Mouse (Mus musculus) layer of hippocampus, postnatal 14 days (tissue): ENCODE data around the gene Tnrc18. TPM values are rescaled to one million over a fixed set of nuclear protein-coding genes. Genes with fewer than 3 reads are reported as not detected.
A peak's percentile ranks its signal among the peaks of the same experiment; 100 is the strongest.

Source experiments
- DNase-seq, 2 experiments: peaks; one replicate each; pipeline ENCODE4 v3.0.0; 2021 to 2022; ENCODE audit warnings: low spot score in 2 of 2, mixed read lengths in 1 of 2
- total RNA-seq, 2 experiments: library from RNA; stranded (reverse); gene quantifications; 2 replicates each; pipeline ENCODE4 v1.2.3; 2021

The Tnrc18 gene
- total RNA-seq, 2 experiments from 2014 or later: 172 to 184 TPM

DNA sequence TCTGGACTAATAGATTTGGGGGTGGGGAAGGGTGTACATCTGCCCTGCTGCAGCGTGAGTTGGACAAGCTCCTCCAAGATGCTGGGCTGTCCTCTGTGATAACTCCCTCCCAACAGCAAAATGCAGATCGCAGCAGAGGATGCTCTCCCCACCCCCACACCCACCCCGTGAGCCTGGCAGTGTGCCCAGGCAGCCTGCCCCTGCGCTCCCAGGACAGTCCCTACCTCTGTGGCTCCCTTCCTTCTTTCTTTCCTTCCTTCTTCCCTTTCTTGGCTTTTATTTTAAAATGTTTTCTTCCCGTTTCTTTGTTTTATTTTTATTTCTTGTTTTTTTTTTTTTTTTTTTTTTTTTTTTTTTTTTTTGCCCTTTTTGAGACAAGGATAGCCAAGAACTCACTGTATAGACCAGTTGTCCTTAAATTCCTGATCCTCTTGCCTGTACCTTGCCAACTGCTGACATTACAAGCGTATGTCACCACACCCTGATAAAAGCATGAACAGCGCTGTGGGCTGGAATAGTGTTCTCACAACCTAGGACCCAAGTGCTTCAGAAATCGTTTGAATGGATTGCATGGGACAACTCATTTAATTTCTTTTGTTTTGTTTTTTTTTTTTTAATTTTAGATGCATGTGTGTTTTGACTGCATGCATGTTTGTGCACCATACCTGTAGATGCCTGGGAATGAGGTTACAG, 123.6 kb downstream of the Tnrc18 start:
- DNase-seq: no peak

DNA sequence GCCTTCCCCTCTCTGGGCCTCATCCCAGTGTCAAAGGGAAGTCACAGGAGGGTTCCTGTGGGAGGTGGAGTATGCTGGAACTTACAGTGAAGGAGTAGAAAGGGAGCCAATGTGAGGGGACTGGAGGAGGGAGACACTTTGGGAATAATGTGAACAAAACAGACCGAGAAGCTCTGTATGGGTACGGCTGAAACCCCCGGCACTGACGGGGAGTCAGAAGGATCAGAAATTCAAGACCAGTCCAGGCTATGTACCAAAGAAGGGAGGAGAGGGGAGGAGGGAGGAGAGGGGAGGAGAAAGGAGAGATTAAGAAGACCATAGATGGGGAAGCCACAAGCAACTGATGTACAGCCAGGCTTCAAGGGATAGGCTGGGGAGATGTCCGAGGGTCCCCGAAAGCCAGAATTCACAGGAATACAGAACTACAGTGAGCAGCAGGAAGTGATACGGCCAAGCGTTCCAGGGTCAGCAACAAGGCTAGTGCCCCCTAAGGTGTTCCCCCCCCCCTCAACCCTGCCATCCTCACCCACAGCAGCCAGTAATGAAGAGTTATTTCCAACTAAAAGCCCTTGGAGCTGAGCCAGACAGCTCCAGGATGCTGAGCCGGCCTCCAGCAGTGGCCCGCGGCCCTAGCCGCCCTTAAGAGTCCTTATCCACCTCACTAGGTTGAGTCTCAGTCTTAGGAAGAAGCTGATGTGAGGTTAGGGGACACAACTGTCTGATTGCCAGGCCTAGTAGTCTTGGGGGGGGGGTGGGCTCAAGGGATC, 124.3 kb downstream of the Tnrc18 start:
- DNase-seq: no peak

DNA sequence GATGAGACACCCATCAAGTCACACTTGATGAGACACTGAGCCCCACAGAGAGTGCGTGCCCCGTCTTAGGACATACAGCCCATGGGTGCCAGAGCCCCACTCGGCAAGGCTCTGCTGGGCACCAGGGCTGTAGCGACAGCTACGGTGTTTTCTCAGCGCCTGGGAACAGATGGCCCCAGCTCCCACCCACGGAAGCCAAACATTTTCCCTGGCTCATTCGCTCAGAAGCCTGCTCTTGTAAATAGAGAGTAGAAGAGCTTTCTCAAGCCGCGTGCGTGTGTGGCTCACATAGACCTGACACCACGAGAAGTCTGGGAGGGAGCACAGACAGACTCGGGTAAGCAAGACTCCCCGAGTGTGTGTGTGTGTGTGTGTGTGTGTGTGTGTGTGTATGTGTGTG, 125.2 kb downstream of the Tnrc18 start, which contains the start of gene Slc29a4:
Gene Slc29a4, plus strand, starts transcription at position 265 of the 400 bp plus-strand sequence.
- DNase-seq: peak; percentile 56 to 77

DNA sequence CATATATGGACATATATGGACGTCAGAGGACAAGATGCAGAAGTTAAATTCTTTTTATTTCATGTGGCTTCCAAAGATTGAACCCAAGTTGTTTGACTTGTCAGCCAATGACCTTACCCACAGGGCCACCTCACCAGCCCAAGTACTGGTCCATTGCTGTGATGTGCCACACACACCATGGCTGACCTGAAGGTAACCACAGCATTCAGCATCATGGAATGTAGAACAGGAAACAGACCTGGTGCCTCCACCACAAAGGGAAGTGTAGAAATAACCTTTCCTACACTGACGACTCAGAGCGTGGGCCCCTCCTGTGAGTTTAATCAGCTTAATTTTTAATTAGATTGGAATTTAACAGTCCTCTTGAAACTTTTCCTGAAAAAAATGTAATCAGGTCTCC, 127.1 kb downstream of the Tnrc18 start:
- DNase-seq: no peak

DNA sequence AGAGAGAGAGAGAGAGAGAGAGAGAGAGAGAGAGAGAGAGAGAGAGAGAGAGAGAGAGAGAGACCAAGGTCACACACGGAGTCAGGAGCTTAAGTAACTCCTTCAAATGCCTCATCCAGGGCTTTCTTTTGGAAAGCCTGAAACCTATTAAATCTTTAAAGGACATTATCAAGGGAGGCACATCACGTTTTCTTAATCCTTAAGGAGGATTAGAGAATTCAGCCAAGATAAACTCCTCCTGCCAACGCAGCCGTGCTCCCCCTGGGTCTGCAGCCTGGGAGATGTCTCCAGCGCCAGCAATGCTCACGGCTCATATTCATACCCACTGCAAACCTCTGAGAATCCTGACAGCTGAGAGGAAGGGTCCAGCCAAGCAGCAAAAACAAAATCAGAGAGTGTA, 128.6 kb downstream of the Tnrc18 start:
- no peak for DNase-seq

DNA sequence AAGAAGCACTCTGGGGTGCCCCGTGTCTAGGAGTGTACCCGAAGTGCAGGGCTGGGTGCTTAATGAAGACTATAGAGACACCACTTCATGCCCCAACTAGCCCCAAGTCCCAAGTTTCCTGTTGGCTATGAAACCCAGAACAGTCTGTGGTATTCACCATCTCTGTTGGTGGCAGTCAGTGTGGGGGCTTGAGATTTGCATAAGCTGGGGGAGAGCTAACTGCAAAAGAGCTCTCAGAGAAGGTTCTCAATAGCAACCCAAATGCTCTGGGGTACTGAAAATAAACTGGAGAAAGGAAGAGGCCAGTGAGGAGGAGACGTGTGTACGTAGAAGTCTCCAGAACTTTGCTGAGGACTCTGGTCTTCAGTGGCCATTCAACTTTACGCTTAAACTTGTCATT, 134.9 kb downstream of the Tnrc18 start:
- DNase-seq: no peak

DNA sequence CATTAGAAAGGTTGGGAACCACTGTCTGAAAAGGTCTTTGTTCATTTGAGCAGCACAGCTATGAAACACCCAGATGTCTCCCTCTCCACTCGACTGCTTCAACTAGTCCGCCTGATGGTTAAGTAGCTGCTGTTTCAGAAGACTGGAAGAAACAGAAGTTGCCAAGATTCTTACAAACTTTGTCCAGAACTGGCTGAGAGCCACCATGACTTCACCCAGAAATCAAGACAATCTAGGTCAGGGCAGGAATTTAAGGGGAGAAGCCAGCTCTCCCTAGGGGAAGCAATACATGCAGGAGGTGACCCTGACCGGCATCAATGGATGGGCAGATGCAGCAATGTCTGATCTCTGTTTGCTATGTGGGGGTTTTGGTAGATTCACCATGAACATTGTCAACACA, 135.6 kb downstream of the Tnrc18 start:
- no peak for DNase-seq

DNA sequence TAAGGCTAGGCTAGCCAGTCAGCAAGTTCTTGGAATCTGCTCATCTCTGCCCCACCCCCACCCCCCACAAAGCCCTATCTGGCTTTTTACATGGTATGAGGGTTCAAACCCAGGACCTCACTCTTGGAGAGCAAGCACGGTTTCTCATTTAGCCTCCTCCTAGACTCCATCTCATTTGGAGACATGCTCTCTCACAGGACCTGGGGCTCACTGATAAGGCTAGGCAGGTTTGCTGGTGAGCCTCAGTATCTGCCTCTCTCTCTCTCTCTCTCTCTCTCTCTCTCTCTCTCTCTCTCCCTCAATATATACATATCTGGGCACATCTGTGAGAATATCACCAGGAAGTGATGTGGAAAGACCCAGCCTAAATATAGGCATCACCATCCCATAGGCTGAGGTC, 138.4 kb downstream of the Tnrc18 start:
- DNase-seq: no peak

DNA sequence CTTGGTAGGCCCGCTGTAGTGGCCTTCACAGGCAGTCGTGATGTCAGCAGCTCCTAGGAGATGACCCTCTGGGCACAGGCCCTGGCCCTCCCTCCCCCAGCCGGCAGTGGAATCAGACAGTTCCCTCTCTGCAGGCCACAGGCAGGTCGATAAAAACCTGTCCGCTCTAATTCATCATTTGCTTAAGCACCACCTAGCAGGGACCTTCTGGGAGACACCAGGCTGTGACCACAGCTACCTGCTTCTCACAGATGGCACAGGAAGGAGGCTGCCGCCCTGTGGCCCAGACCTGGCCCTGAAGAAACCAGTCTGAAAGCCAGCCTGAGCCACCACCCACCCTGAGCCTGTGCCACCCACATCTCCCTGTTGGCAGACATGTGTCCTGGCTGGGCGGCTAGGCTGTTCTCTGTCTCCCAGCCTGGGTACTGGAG, 139.3 kb downstream of the Tnrc18 start:
- no peak for DNase-seq

Other genes starting within 250 kb of the Tnrc18 start
- 100 to 1,000 TPM; 183 to 186 TPM for gene Mmd2, start 208.9 kb downstream of the Tnrc18 start, total RNA-seq
- gene Wipi2, start 190.0 kb downstream of the Tnrc18 start, total RNA-seq: 10 to 100 TPM; 81.7 to 88.5 TPM
- 10 to 100 TPM; 68.0 to 83.3 TPM for gene Slc29a4, start 125.2 kb downstream of the Tnrc18 start, total RNA-seq
- 10 to 100 TPM; 43.1 to 46.7 TPM for gene Fbxl18, start 77.8 kb upstream of the Tnrc18 start, total RNA-seq
- gene Actb, start 89.1 kb upstream of the Tnrc18 start, total RNA-seq: 1,000 to 10,000 TPM; 3,650 to 3,993 TPM
- 100 to 1,000 TPM; 304 to 311 TPM for gene Fscn1, start 142.7 kb upstream of the Tnrc18 start, total RNA-seq